Mouse (Mus musculus) olfactory bulb, adult 2 months (tissue): ENCODE measurements at regions not wholly inside any gene's neighbourhood (a gene's known extent, or its start where the extent isn't known, plus 50 kb on each side); places are given as distances from the start of the nearest gene placed in this dataset.

ENCODE experiments used
- H3K27ac ChIP-seq: fragments of 200-500 bp; 2 replicates; pipeline ENCODE4 v1.5.1; 2012; ENCODE audit warnings: low read depth, low read length; ENCODE audit not compliant: insufficient read depth
- H3K4me1 ChIP-seq: fragments of 200-500 bp; 2 replicates; pipeline ENCODE4 v1.6.1; 2012; ENCODE audit warnings: low read length; ENCODE audit not compliant: control insufficient read depth, insufficient read depth
- H3K4me3 ChIP-seq: fragments of 200-500 bp; 2 replicates; pipeline ENCODE4 v1.5.1; 2012; ENCODE audit warnings: mild to moderate bottlenecking, low read depth, low read length, moderate library complexity; ENCODE audit not compliant: insufficient read depth
- CTCF ChIP-seq: fragments of 200-500 bp; IDR thresholded peaks from 2 replicates; pipeline ENCODE4 v1.5.1; 2012; ENCODE audit warnings: low read depth, mild to moderate bottlenecking, low read length, moderate library complexity; ENCODE audit not compliant: insufficient read depth
- POLR2A ChIP-seq: fragments of 200-500 bp; IDR thresholded peaks from 2 replicates; pipeline ENCODE4 v1.6.1; 2012; ENCODE audit warnings: mild to moderate bottlenecking, low read depth, low read length, moderate library complexity; ENCODE audit not compliant: insufficient read depth
- WGBS: fragments of 180-500 bp; shearing (Covaris S2); methylation state at CpG from one replicate; pipeline ENCODE4 v1.1.7; 2018; 5-methylcytosine and 5-hydroxymethylcytosine counted together

DNA sequence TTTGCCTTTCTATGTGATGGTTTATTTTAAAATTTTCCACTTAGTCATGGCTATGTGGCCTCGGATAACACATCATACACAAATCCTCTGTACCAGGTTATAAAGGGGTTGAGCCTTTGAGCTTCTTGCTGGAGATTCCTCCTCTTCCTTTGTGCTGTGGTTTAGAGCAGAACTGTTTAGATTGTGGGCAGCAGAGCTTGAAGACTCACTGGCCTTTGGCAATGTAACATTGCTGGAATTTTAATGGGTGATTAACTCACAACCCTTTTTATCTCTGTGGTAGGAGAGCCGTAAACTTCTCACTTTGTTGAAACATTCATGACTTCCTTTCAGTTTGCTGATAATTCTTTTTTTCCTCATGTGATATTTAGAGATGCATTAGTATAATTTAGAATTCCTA lies 413.0 kb downstream of the Lmo7 start:
- no peak overlapping the region for H3K4me3 ChIP-seq
- 48% methylated on average over 2 of the region's 2 CpGs for WGBS
- H3K27ac ChIP-seq: no peak overlapping the region
- TF ChIP-seq CTCF: no peak
- TF ChIP-seq POLR2A: no peak
- H3K4me1 ChIP-seq: no peaks in the 10 kb centered on the region

DNA sequence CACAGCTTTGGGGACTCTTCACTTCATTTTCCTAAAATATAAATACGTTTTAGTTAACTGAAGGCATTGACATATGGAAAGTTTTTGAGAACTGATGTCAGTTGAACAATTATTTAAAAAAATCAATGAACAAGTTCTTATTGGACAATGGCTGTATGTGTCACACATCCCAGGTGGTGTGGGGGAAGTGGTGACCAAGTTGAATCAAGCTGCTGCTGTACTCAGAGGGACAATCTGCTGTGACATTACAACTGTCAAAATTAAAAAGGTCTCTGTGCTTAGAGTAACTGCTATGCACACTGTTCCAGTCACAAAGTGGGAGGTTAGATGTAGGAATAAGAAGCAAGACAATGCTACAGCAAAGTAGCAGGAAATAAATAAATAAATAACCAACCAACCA lies 409.2 kb downstream of the Lmo7 start:
- 94% methylated on average over 1 of the region's 1 CpGs for WGBS
- TF ChIP-seq POLR2A (no peak), CTCF (no peak)
- Histone ChIP-seq H3K4me3 (no peak overlapping the region), H3K4me1 (no peaks in the 10 kb centered on the region), H3K27ac (no peak overlapping the region)

DNA sequence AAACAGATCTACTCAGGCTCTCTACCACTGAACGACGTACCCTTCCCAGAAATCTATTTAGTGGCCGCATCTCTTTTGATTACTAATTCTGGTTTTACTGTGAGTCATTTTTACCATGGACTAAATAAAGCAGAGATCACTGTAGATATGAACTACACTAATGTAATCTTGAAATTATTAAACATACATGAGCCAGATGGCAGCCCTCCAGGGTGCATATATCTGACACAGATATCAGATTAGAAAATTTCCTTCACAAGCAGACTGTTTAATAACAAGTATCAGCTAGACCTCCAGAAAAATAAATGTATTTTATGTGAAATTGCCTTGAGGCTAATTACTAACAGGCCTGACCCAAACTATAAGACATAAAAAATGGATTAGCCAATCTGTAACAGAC lies 388.4 kb downstream of the Lmo7 start:
- 71% methylated on average over 3 of the region's 3 CpGs for WGBS
- TF ChIP-seq POLR2A: no peak
- no peak for TF ChIP-seq CTCF
- Histone ChIP-seq H3K4me1 (no peaks in the 10 kb centered on the region), H3K4me3 (no peak overlapping the region), H3K27ac (no peak overlapping the region)

DNA sequence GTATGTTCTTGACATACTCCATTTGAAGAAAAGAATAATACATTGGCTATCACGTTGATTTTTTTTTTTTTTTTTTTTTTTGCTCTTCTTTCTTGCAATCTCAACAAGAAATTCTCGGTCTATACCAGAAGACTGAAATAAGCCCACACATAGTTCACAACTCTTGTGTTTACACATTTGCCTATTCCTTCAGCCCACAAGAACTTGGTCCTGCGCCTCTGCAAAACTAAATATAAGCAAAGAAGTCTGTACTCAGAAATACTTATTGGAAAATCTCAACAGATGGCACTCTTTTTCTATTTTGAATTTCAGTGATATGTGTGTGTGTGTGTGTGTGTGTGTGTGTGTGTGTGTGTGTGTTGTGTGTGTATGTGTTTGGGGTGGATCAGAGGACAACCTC lies 376.4 kb downstream of the Lmo7 start:
- Histone ChIP-seq H3K27ac (no peak overlapping the region), H3K4me1 (no peaks in the 10 kb centered on the region), H3K4me3 (no peak overlapping the region)
- WGBS: 82% methylated on average over 3 of the region's 3 CpGs
- TF ChIP-seq CTCF (no peak), POLR2A (no peak)

DNA sequence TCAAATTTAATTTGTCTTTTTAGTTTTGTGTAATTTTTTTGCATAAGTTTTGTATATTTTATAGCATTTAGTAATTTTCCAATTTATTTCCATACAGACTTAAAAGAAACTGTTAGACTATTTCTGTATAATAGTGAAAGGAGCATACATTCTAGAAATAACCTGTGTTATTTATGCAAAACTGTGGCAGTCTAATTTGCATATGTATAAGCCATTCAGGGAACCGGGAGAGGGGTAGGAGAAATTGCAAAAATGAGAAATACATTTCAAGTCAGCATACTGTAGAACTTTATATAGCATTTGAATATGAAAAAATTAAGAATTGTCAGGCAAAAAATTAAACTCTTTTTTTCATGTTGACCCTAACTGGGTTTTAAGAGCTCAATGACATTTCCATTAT lies 364.3 kb downstream of the Lmo7 start:
- no peak overlapping the region for H3K27ac ChIP-seq
- TF ChIP-seq CTCF: no peak
- no peak for TF ChIP-seq POLR2A
- H3K4me3 ChIP-seq: no peak overlapping the region
- H3K4me1 ChIP-seq: no peaks in the 10 kb centered on the region
- 38% methylated on average over 1 of the region's 1 CpGs for WGBS

DNA sequence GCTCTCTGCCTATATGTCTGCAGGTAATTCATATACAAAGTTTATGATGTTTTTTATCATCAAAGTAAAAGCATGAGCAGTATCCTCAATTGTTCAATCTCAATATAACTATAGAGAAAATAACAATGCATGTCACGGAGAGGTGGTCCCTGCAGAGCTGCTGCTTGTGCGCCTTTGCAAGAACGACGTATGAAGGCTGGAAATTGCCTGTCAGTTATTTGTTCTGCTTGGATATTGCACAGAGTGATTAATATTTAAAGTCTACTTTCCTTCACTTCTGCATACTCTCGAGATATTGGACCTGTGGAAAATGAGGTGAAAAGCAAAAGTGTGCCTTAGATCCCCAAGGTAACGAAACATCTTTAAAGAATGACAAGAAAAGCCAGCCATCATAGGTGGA lies 362.8 kb downstream of the Lmo7 start:
- H3K4me3 ChIP-seq: no peak overlapping the region
- 82% methylated on average over 6 of the region's 6 CpGs for WGBS

DNA sequence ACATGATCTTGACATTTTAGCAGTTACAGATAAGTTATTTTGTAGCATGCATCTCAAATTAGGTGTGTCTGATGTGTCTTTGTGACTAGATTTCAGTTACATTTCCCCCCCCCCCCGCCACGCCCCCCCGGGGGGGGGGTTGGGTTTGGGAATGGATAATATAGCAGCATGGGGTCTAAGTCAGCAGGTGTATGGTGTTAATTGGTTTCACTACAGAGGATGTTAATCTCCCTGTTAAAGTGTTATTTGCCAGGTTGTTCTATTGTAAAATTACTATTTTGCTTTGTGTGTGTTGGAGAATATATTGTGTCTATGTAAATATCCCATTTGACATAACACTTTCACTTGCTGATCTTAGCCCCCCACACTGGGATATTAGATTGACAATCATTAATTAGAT lies 319.2 kb downstream of the Lmo7 start:
- TF ChIP-seq CTCF (no peak), POLR2A (no peak)
- WGBS: 10% methylated on average over 3 of the region's 3 CpGs
- Histone ChIP-seq H3K4me3 (no peak overlapping the region), H3K27ac (no peak overlapping the region), H3K4me1 (no peaks in the 10 kb centered on the region)

More for the DNA sequence above, 362.8 kb downstream of the Lmo7 start:
- no peak for TF ChIP-seq POLR2A
- no peak for TF ChIP-seq CTCF
- no peaks in the 10 kb centered on the region for H3K4me1 ChIP-seq
- H3K27ac ChIP-seq: no peak overlapping the region

DNA sequence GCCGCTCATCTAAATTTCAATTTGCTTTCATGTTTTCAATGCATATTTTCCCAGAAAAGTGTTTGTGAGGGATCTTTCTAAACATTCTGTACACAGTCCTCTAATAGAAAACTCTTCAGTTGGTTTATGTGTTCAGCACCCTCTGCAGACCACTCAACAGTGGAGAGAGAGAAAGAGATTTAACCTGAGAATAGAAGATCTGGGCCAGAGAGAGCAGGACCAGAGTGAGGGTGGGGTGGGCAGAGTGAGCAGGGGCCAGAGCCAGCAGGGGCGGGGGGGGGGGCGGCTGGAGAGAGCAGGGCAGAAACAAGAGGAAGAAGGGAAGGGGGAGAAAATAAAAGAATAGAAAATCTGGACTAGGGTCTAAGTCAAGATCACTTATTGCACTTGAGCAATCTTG lies 318.7 kb downstream of the Lmo7 start:
- H3K4me3 ChIP-seq: no peak overlapping the region
- WGBS: 74% methylated on average over 2 of the region's 3 CpGs
- no peaks in the 10 kb centered on the region for H3K4me1 ChIP-seq
- no peak overlapping the region for H3K27ac ChIP-seq
- TF ChIP-seq POLR2A (no peak), CTCF (no peak)

DNA sequence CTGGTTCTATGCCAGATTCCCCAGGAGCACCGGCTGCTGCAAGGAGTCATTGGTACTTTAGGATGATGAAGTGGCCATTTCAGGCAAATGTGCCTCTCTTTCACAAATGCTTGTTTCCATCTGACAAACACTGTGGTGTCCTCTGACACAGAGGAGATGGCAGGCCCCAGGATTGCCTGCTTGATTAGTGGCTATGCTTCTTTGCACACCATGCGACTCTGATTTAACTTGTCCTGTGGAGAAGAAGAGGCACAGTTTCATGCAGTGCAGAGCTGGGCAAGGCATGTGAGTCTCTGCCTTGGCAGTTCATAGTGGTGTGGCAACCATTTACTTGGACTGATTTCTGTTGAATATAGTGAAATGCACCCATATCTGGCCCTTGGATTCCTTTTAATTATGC lies 308.4 kb downstream of the Lmo7 start:
- Histone ChIP-seq H3K27ac (no peak overlapping the region), H3K4me1 (no peaks in the 10 kb centered on the region), H3K4me3 (no peak overlapping the region)
- 95% methylated on average over 2 of the region's 2 CpGs for WGBS
- TF ChIP-seq POLR2A (no peak), CTCF (no peak)

DNA sequence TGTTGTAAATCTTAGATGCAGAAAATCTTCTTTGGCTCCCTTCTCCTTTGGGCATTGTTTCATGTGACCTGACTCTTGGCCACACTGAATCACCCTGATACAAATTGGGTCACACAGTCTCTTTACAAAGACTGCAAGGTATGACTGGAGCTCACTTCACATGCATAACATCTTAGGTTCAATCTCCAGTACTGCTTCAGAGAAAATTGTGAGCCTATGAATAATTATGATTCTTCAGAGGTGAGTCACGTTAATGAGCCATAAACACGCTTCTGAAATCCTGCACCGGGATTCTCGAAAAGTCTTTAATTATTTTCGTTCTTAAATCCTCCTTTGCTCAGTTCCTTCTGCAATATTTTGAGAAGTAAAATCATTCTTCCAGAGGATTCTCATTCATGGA lies 307.7 kb downstream of the Lmo7 start:
- WGBS: 85% methylated on average over 5 of the region's 5 CpGs
- Histone ChIP-seq H3K27ac (no peak overlapping the region), H3K4me3 (no peak overlapping the region), H3K4me1 (no peaks in the 10 kb centered on the region)
- no peak for TF ChIP-seq CTCF
- no peak for TF ChIP-seq POLR2A
